Mouse (Mus musculus) megakaryocyte, embryonic 14.5 days (primary cell): ENCODE results near the gene Car12.

ENCODE experiments used
- FLI1 ChIP-seq: IDR thresholded peaks from 2 replicates; pipeline ENCODE4 v1.6.1; 2012; ENCODE audit warnings: low read length, inconsistent platforms, mixed read lengths
- GATA1 ChIP-seq: IDR thresholded peaks from 3 replicates; pipeline ENCODE4 v1.6.1; 2012; ENCODE audit warnings: mixed read lengths, low read length, inconsistent platforms, borderline replicate concordance

DNA sequence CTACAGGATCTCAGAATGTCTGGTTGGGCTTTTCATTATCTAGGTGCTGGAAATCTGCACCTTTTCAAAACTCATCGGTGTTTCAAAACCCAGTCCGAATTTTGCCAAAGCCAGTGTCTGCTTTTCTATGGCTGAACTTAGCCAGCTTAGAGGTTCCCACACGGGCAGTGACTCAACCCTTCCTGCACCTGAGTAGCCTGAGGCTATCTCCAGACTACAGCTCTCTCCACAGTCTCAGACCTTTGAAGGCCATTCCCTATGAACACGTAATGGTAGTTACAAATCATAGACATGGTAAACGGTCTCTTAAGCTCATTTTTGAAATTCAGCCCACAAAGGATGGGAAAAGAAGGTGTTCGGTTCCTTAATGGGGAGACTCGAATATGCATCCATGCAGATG is 26.0 kb downstream of the Car12 start:
- TF ChIP-seq GATA1 (no peak), FLI1 (no peak)
